Mouse (Mus musculus): Measurements from ENCODE around the gene Ampd3. TPM values are rescaled to one million over a fixed set of nuclear protein-coding genes. Genes with fewer than 3 reads are reported as not detected.

The Ampd3 gene
- polyA plus RNA-seq, 1 experiment: 1.8 TPM

GRCm38 (mm10) chr7:110731091-110731967 is 36.7 kb upstream of the Ampd3 start:
- no peaks in the 10 kb centered on the region; the same call in 1 of the 2 replicates for H3K4me1 ChIP-seq (ENCODE audit: control insufficient read depth, insufficient read depth, low read length)
- H3K36me3 ChIP-seq (ENCODE audit: control insufficient read depth, insufficient read depth, low read length): no peaks in the 10 kb centered on the region
- peak overlapping the region; percentile 51; the same call in 1 of the 2 replicates for H3K27ac ChIP-seq (ENCODE audit: control insufficient read depth, insufficient read depth, low read depth, low read length)
- no peaks in the 10 kb centered on the region for H3K27me3 ChIP-seq (ENCODE audit: control insufficient read depth, insufficient read depth, low read length)
- no peak for TF ChIP-seq POLR2A (IDR thresholded peaks at IDR 0.05; ENCODE audit: control insufficient read depth, low read depth, low read length)
- TF ChIP-seq CTCF (IDR thresholded peaks at IDR 0.05; ENCODE audit: control insufficient read depth, insufficient read depth, insufficient replicate concordance, low read depth, low read length): no peak
- H3K4me3 ChIP-seq (ENCODE audit: control insufficient read depth, low read depth, low read length): no peak overlapping the region

GRCm38 (mm10) chr7:110732001-110732632 is 35.9 kb upstream of the Ampd3 start:
- H3K27ac ChIP-seq (ENCODE audit: control insufficient read depth, insufficient read depth, low read depth, low read length): no peak overlapping the region
- H3K4me1 ChIP-seq (ENCODE audit: control insufficient read depth, insufficient read depth, low read length): no peaks in the 10 kb centered on the region; the same call in 1 of the 2 replicates
- H3K4me3 ChIP-seq (ENCODE audit: control insufficient read depth, low read depth, low read length): no peak overlapping the region
- no peaks in the 10 kb centered on the region for H3K27me3 ChIP-seq (ENCODE audit: control insufficient read depth, insufficient read depth, low read length)
- TF ChIP-seq CTCF (IDR thresholded peaks at IDR 0.05; ENCODE audit: control insufficient read depth, insufficient read depth, insufficient replicate concordance, low read depth, low read length) (no peak), POLR2A (IDR thresholded peaks at IDR 0.05; ENCODE audit: control insufficient read depth, low read depth, low read length) (no peak)
- no peaks in the 10 kb centered on the region for H3K36me3 ChIP-seq (ENCODE audit: control insufficient read depth, insufficient read depth, low read length)

GRCm38 (mm10) chr7:110736914-110737313 is 31.1 kb upstream of the Ampd3 start:
- Histone ChIP-seq H3K27ac (ENCODE audit: control insufficient read depth, insufficient read depth, low read depth, low read length) (no peak overlapping the region; the same call in 1 of the 2 replicates), H3K4me3 (ENCODE audit: control insufficient read depth, low read depth, low read length) (no peak overlapping the region), H3K36me3 (ENCODE audit: control insufficient read depth, insufficient read depth, low read length) (no peaks in the 10 kb centered on the region), H3K27me3 (ENCODE audit: control insufficient read depth, insufficient read depth, low read length) (no peaks in the 10 kb centered on the region), H3K4me1 (ENCODE audit: control insufficient read depth, insufficient read depth, low read length) (no peaks in the 10 kb centered on the region; the same call in 1 of the 2 replicates)
- TF ChIP-seq CTCF (IDR thresholded peaks at IDR 0.05; ENCODE audit: control insufficient read depth, insufficient read depth, insufficient replicate concordance, low read depth, low read length) (no peak), POLR2A (IDR thresholded peaks at IDR 0.05; ENCODE audit: control insufficient read depth, low read depth, low read length) (no peak)

GRCm38 (mm10) chr7:110739764-110740163 is 28.2 kb upstream of the Ampd3 start:
- Histone ChIP-seq H3K27ac (ENCODE audit: control insufficient read depth, insufficient read depth, low read depth, low read length) (no peak overlapping the region), H3K4me3 (ENCODE audit: control insufficient read depth, low read depth, low read length) (no peak overlapping the region), H3K27me3 (ENCODE audit: control insufficient read depth, insufficient read depth, low read length) (no peaks in the 10 kb centered on the region), H3K4me1 (ENCODE audit: control insufficient read depth, insufficient read depth, low read length) (peaks cover 2% of the 10 kb centered on the region), H3K36me3 (ENCODE audit: control insufficient read depth, insufficient read depth, low read length) (no peaks in the 10 kb centered on the region)
- TF ChIP-seq CTCF (IDR thresholded peaks at IDR 0.05; ENCODE audit: control insufficient read depth, insufficient read depth, insufficient replicate concordance, low read depth, low read length) (no peak), POLR2A (IDR thresholded peaks at IDR 0.05; ENCODE audit: control insufficient read depth, low read depth, low read length) (no peak)

GRCm38 (mm10) chr7:110740188-110740587 is 27.8 kb upstream of the Ampd3 start:
- TF ChIP-seq POLR2A (IDR thresholded peaks at IDR 0.05; ENCODE audit: control insufficient read depth, low read depth, low read length) (no peak), CTCF (IDR thresholded peaks at IDR 0.05; ENCODE audit: control insufficient read depth, insufficient read depth, insufficient replicate concordance, low read depth, low read length) (no peak)
- no peak overlapping the region for H3K27ac ChIP-seq (ENCODE audit: control insufficient read depth, insufficient read depth, low read depth, low read length)
- H3K27me3 ChIP-seq (ENCODE audit: control insufficient read depth, insufficient read depth, low read length): no peaks in the 10 kb centered on the region

GRCm38 (mm10) chr7:110742022-110742421 is 26.0 kb upstream of the Ampd3 start:
- Histone ChIP-seq H3K4me3 (ENCODE audit: control insufficient read depth, low read depth, low read length) (no peak overlapping the region), H3K36me3 (ENCODE audit: control insufficient read depth, insufficient read depth, low read length) (no peaks in the 10 kb centered on the region), H3K4me1 (ENCODE audit: control insufficient read depth, insufficient read depth, low read length) (peaks cover 2% of the 10 kb centered on the region; the same call in 1 of the 2 replicates), H3K27ac (ENCODE audit: control insufficient read depth, insufficient read depth, low read depth, low read length) (no peak overlapping the region), H3K27me3 (ENCODE audit: control insufficient read depth, insufficient read depth, low read length) (no peaks in the 10 kb centered on the region)
- TF ChIP-seq POLR2A (IDR thresholded peaks at IDR 0.05; ENCODE audit: control insufficient read depth, low read depth, low read length) (no peak), CTCF (IDR thresholded peaks at IDR 0.05; ENCODE audit: control insufficient read depth, insufficient read depth, insufficient replicate concordance, low read depth, low read length) (no peak)

More at GRCm38 (mm10) chr7:110740188-110740587, 27.8 kb upstream of the Ampd3 start:
- H3K36me3 ChIP-seq (ENCODE audit: control insufficient read depth, insufficient read depth, low read length): no peaks in the 10 kb centered on the region
- peaks cover 2% of the 10 kb centered on the region for H3K4me1 ChIP-seq (ENCODE audit: control insufficient read depth, insufficient read depth, low read length)
- no peak overlapping the region for H3K4me3 ChIP-seq (ENCODE audit: control insufficient read depth, low read depth, low read length)

GRCm38 (mm10) chr7:110746087-110746562 is 21.9 kb upstream of the Ampd3 start:
- peaks cover 2% of the 10 kb centered on the region; the same call in 1 of the 2 replicates for H3K4me1 ChIP-seq (ENCODE audit: control insufficient read depth, insufficient read depth, low read length)
- no peak overlapping the region for H3K27ac ChIP-seq (ENCODE audit: control insufficient read depth, insufficient read depth, low read depth, low read length)
- H3K4me3 ChIP-seq (ENCODE audit: control insufficient read depth, low read depth, low read length): no peak overlapping the region

More at GRCm38 (mm10) chr7:110746087-110746562, 21.9 kb upstream of the Ampd3 start:
- H3K36me3 ChIP-seq (ENCODE audit: control insufficient read depth, insufficient read depth, low read length): no peaks in the 10 kb centered on the region
- H3K27me3 ChIP-seq (ENCODE audit: control insufficient read depth, insufficient read depth, low read length): no peaks in the 10 kb centered on the region
- TF ChIP-seq CTCF (IDR thresholded peaks at IDR 0.05; ENCODE audit: control insufficient read depth, insufficient read depth, insufficient replicate concordance, low read depth, low read length) (no peak), POLR2A (IDR thresholded peaks at IDR 0.05; ENCODE audit: control insufficient read depth, low read depth, low read length) (no peak)

Data from testis, adult 2 months (tissue).